Mouse (Mus musculus): ENCODE measurements around the gene Atp5g1. TPM values are rescaled to one million over a fixed set of nuclear protein-coding genes. Genes with fewer than 3 reads are reported as not detected.

The Atp5g1 gene
- polyA plus RNA-seq, 1 experiment from 2014 or later, result 1,068 TPM

DNA sequence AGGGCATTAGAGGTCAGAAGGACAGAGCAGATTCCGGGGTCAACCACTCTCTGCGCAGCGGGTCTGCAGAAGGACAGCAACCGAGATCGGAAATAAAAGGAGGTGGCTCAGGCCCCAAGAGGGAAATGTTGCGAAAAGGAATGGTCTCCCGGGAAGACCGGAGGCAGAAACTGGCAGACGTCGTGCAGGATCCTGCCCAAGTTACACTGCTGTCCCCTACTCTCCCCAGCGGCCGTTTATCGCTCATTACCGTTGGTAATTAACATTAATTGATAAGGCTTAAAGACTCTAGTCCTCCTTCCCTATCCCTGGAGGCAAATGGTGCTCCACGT is 327 bp downstream of the Atp5g1 start:
- Histone ChIP-seq H3K9ac (replicated peaks; ENCODE audit: low read depth, low read length) (peak overlapping the region; percentile 80), H3K4me1 (ENCODE audit: control insufficient read depth, insufficient read depth, low read length) (peaks cover 5% of the 10 kb centered on the region; the same call in 1 of the 2 replicates), H3K4me3 (ENCODE audit: low read depth, low read length) (peak overlapping the region; percentile 62), H3K9me3 (ENCODE audit: control insufficient read depth, low read length) (no peaks in the 10 kb centered on the region), H3K27ac (ENCODE audit: low read depth, low read length) (peak overlapping the region; percentile 87), H3K4me2 (ENCODE audit: low read depth, low read length) (peak overlapping the region; percentile 82), H3K27me3 (ENCODE audit: control insufficient read depth, insufficient read depth, low read length) (no peaks in the 10 kb centered on the region), H3K36me3 (ENCODE audit: control insufficient read depth, insufficient read depth, low read length) (no peaks in the 10 kb centered on the region; the same call in 1 of the 2 replicates)
- WGBS, result 0% methylated on average over 15 of the region's 15 CpGs
- 0 out of 2 replicates have a peak, but pooled peaks have one; percentile 2 for ATAC-seq (ENCODE audit: low read depth)

DNA sequence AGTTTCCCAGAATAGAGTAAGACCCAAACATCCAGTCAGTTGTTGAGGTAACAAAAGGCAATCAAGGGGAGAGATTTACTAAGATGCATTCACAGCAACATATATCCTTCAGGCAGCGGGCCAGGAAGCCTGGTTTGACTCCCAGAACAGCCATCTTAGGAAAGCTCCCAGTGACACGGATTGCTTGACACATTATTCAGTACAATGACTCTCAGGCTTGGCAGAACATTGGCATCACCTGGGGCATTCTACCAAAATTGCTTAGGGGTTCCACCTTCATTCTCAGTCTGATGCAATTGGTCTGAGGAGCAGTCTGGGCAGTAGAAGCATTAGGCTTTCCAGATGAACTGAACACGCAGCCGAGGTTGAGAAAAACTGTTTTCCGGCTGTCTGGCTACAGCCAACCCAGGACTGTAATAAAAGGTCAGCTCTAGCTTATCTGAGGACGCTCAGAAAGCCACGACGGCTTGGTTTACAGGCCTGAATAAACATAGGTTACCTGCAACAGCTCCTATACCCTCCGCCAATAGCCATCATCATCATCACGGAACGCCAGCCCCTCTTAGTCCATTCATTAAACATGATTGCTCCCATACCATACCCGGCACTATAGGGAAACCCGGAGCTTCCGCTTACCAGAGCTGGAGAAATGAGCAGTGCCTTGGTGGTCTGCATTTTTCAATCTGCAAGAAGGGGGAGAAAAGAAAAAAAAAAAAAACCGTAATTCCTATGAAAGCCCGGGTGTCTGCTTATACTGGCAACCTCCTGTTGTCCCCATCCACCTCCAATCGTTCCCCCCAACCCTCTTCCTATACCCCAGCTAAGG is 906 bp downstream of the Atp5g1 start:
- ATAC-seq (ENCODE audit: low read depth), result no peak
- 21% methylated on average over 17 of the region's 17 CpGs for WGBS
- no peaks in the 10 kb centered on the region for H3K27me3 ChIP-seq (ENCODE audit: control insufficient read depth, insufficient read depth, low read length)
- H3K36me3 ChIP-seq (ENCODE audit: control insufficient read depth, insufficient read depth, low read length), result no peaks in the 10 kb centered on the region; the same call in 1 of the 2 replicates
- H3K9me3 ChIP-seq (ENCODE audit: control insufficient read depth, low read length), result no peaks in the 10 kb centered on the region
- H3K9ac ChIP-seq (replicated peaks; ENCODE audit: low read depth, low read length), result peak overlapping the region; percentile 80
- peak overlapping the region; percentile 62 for H3K4me3 ChIP-seq (ENCODE audit: low read depth, low read length)
- peaks cover 5% of the 10 kb centered on the region; the same call in 1 of the 2 replicates for H3K4me1 ChIP-seq (ENCODE audit: control insufficient read depth, insufficient read depth, low read length)
- H3K4me2 ChIP-seq (ENCODE audit: low read depth, low read length), result peak overlapping the region; percentile 82
- peak overlapping the region; percentile 87 for H3K27ac ChIP-seq (ENCODE audit: low read depth, low read length)

DNA sequence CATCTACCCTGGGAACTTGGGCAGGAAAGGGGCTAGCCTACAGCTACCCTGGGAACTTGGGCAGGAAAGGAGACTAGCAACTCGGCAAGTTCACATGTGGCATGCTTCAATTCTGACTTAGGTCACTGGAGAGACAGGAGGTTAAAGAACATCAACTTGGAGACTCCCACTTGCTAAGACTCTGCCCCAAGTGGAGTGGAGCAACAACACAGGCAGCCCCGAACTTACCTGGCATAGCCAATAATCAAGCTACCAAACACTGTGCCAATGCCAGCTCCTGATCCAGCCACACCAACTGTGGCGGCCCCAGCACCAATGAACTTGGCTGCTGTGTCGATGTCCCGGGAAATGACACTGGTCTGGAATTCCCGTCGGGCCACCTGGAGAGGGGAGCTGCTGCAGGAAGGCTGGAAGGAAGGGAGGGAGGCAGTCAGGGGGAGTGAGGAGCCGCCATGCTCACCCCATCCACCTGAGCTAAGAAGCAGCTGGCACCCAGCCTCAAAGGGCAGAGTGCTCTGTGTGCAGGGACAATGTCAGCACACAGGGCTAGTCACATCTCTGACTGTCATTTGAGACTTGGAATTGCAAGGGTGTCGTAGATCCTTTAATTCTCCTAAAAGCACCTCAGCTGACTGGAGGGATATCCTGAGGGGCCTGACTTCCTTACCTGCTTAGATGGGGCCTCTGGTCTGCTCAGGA is 2.0 kb downstream of the Atp5g1 start:
- WGBS, result 87% methylated on average over 8 of the region's 9 CpGs
- no peak for ATAC-seq (ENCODE audit: low read depth)
- Histone ChIP-seq H3K4me3 (ENCODE audit: low read depth, low read length) (no peak overlapping the region), H3K27ac (ENCODE audit: low read depth, low read length) (no peak overlapping the region), H3K9me3 (ENCODE audit: control insufficient read depth, low read length) (no peaks in the 10 kb centered on the region), H3K9ac (replicated peaks; ENCODE audit: low read depth, low read length) (no peak overlapping the region; the same call in 1 of the 2 replicates), H3K36me3 (ENCODE audit: control insufficient read depth, insufficient read depth, low read length) (no peaks in the 10 kb centered on the region; the same call in 1 of the 2 replicates), H3K4me1 (ENCODE audit: control insufficient read depth, insufficient read depth, low read length) (peaks cover 5% of the 10 kb centered on the region; the same call in 1 of the 2 replicates), H3K4me2 (ENCODE audit: low read depth, low read length) (peak overlapping the region; percentile 82), H3K27me3 (ENCODE audit: control insufficient read depth, insufficient read depth, low read length) (no peaks in the 10 kb centered on the region)

DNA sequence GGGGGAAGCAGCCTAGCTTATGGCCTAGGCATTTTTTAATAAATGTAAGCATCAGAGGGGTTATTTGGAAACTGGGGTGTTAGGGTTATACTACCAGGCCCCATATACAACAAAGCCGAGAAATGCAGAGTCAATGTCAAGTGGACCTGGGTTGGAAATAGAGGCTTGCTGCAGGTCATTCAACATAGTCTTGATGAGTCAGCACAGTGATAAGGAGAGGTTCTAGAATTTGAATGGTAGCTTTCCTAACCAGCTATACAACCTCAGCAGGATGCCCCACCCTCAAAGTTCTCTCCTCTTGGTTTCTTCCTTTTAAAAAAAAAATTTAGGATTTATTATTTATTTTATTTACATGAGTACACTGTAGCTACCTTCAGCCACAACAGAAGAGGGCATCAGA is 4.5 kb downstream of the Atp5g1 start:
- Histone ChIP-seq H3K27me3 (ENCODE audit: control insufficient read depth, insufficient read depth, low read length) (no peaks in the 10 kb centered on the region), H3K4me2 (ENCODE audit: low read depth, low read length) (no peak overlapping the region), H3K4me1 (ENCODE audit: control insufficient read depth, insufficient read depth, low read length) (peaks cover 5% of the 10 kb centered on the region; the same call in 1 of the 2 replicates), H3K36me3 (ENCODE audit: control insufficient read depth, insufficient read depth, low read length) (no peaks in the 10 kb centered on the region; the same call in 1 of the 2 replicates), H3K9me3 (ENCODE audit: control insufficient read depth, low read length) (no peaks in the 10 kb centered on the region), H3K27ac (ENCODE audit: low read depth, low read length) (no peak overlapping the region), H3K9ac (replicated peaks; ENCODE audit: low read depth, low read length) (no peak overlapping the region), H3K4me3 (ENCODE audit: low read depth, low read length) (no peak overlapping the region)
- WGBS, result 100% methylated on average over 1 of the region's 1 CpGs
- no peak for ATAC-seq (ENCODE audit: low read depth)

GRCm38 (mm10) chr11:96070353-96070752 is 5.1 kb downstream of the Atp5g1 start:
- Histone ChIP-seq H3K4me3 (ENCODE audit: low read depth, low read length) (no peak overlapping the region), H3K4me2 (ENCODE audit: low read depth, low read length) (no peak overlapping the region), H3K27me3 (ENCODE audit: control insufficient read depth, insufficient read depth, low read length) (no peaks in the 10 kb centered on the region), H3K9me3 (ENCODE audit: control insufficient read depth, low read length) (no peaks in the 10 kb centered on the region), H3K36me3 (ENCODE audit: control insufficient read depth, insufficient read depth, low read length) (no peaks in the 10 kb centered on the region; the same call in 1 of the 2 replicates), H3K4me1 (ENCODE audit: control insufficient read depth, insufficient read depth, low read length) (peaks cover 10% of the 10 kb centered on the region; the same call in 1 of the 2 replicates), H3K9ac (replicated peaks; ENCODE audit: low read depth, low read length) (no peak overlapping the region), H3K27ac (ENCODE audit: low read depth, low read length) (no peak overlapping the region)
- ATAC-seq (ENCODE audit: low read depth), result no peak
- 84% methylated on average over 7 of the region's 7 CpGs for WGBS

DNA sequence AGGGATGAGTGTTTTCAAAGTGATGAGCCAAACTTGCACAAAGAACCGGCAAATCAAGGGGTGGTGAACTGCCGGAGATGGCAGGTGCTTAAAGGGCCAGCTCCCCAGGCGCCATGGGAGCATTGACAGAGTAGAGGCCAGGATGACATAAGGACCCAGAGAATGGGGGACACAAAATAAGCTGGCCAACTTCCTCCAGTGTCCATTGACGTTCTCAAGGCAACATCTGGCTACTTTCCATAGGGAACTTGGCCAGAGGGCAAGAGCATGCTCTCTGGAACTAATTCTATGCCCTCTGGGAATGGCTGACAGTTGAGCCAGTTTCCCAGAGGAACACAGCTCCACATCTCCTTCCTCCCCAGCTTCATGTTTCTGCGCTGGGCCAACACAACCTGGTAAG is 7.2 kb downstream of the Atp5g1 start:
- Histone ChIP-seq H3K9ac (replicated peaks; ENCODE audit: low read depth, low read length) (no peak overlapping the region), H3K27me3 (ENCODE audit: control insufficient read depth, insufficient read depth, low read length) (no peaks in the 10 kb centered on the region), H3K4me3 (ENCODE audit: low read depth, low read length) (no peak overlapping the region), H3K4me1 (ENCODE audit: control insufficient read depth, insufficient read depth, low read length) (peaks cover 15% of the 10 kb centered on the region; the same call in 1 of the 2 replicates), H3K27ac (ENCODE audit: low read depth, low read length) (no peak overlapping the region), H3K9me3 (ENCODE audit: control insufficient read depth, low read length) (no peaks in the 10 kb centered on the region), H3K4me2 (ENCODE audit: low read depth, low read length) (no peak overlapping the region), H3K36me3 (ENCODE audit: control insufficient read depth, insufficient read depth, low read length) (no peaks in the 10 kb centered on the region; the same call in 1 of the 2 replicates)
- no peak for ATAC-seq (ENCODE audit: low read depth)
- WGBS, result 69% methylated on average over 5 of the region's 5 CpGs

DNA sequence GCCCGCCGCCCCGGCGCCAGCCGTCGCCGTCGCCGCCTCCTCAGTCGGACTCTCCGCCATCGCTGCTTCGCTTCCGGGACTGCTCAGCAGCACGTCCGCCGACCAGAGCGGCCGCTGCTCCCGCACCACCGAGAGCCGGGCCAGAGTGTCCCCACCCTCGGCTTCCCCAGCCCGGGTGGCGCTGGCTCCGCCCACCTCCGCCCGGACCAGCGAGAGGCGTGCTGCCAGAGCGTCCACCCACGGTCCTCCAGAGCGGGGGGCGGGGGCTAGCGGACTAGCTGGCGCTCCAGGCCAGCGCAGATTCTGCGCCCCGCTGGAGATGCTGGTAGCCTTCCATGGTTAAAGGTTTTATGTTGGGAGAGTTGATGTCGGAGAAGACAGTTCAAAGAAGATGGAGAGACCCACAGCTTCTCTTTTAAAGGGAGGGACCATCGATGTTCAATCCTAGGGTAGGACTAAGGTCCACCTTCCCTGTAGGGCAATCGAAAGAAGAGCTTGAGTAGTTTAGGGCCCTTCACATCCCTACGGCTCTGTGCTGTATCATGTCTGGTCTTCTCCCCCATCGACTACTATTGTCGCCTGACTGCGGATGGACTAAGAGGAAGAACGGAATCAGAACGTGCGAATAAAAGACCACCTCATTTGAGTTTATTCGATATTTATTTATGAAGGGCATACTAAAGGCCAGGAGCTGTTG is 10.1 kb downstream of the Atp5g1 start, which contains the start of gene Ube2z:
Gene Ube2z (minus strand): TSS at position 174 of the 697 bp plus-strand sequence.
- Histone ChIP-seq H3K9ac (replicated peaks; ENCODE audit: low read depth, low read length) (peak within 1 kb of the TSS; percentile 88), H3K4me2 (ENCODE audit: low read depth, low read length) (peak within 1 kb of the TSS; percentile 69), H3K36me3 (ENCODE audit: control insufficient read depth, insufficient read depth, low read length) (peaks cover 9% of the 10 kb centered on the region), H3K4me3 (ENCODE audit: low read depth, low read length) (peak within 1 kb of the TSS; percentile 85), H3K9me3 (ENCODE audit: control insufficient read depth, low read length) (no peaks in the 10 kb centered on the region), H3K27ac (ENCODE audit: low read depth, low read length) (peak within 1 kb of the TSS; percentile 83), H3K27me3 (ENCODE audit: control insufficient read depth, insufficient read depth, low read length) (no peaks in the 10 kb centered on the region), H3K4me1 (ENCODE audit: control insufficient read depth, insufficient read depth, low read length) (peaks cover 20% of the 10 kb centered on the region; the same call in 1 of the 2 replicates)
- WGBS, result 4% methylated on average over 48 of the region's 50 CpGs
- peak; percentile 98 for ATAC-seq (ENCODE audit: low read depth)

DNA sequence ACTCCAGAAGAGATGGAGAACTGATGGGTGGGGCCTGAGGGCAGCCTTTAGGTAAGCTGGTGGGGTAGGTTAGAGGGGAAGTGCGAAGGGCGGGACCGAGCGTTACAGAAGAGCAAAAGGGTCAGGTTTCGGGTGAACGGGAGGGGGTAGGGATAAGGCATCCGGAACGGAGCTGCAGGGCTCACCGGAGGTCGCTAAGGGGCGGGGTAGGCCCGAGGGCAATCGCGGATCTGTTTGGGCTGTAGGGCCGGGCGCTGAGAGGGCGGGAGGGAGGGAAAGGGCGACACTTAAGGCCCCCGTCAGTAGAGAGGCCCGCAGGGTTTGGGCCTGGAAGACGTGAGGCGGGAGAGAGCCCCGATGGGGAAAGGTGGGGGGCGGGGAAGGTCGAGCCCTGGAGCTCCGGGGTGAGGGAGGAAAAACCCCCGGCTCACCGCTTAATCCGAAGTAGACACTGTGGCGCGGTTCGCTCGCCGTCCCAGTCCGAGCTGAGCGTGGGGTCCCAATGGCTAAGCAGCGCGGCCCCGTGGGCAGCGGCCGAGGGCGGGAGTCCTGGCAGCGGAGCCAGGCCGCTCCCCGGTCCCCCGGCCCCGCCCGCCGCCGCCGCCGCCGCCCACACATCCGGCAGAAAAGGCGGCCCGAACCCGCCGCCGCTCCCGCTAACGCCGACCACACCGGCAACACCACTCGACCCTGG is 10.8 kb downstream of the Atp5g1 start:
- under 1% methylated on average over 48 of the region's 64 CpGs for WGBS
- H3K9me3 ChIP-seq (ENCODE audit: control insufficient read depth, low read length), result no peaks in the 10 kb centered on the region
- peak overlapping the region; percentile 69 for H3K4me2 ChIP-seq (ENCODE audit: low read depth, low read length)
- H3K4me1 ChIP-seq (ENCODE audit: control insufficient read depth, insufficient read depth, low read length), result peaks cover 20% of the 10 kb centered on the region; the same call in 1 of the 2 replicates
- H3K9ac ChIP-seq (replicated peaks; ENCODE audit: low read depth, low read length), result peak overlapping the region; percentile 88
- no peaks in the 10 kb centered on the region for H3K27me3 ChIP-seq (ENCODE audit: control insufficient read depth, insufficient read depth, low read length)
- H3K27ac ChIP-seq (ENCODE audit: low read depth, low read length), result peak overlapping the region; percentile 83
- peak overlapping the region; percentile 85 for H3K4me3 ChIP-seq (ENCODE audit: low read depth, low read length)
- H3K36me3 ChIP-seq (ENCODE audit: control insufficient read depth, insufficient read depth, low read length), result peaks cover 11% of the 10 kb centered on the region
- peak; percentile 63 for ATAC-seq (ENCODE audit: low read depth)
